Mouse (Mus musculus) liver, postnatal 0 days (tissue): ENCODE results near the gene Naa10.

Source experiments
- CTCF ChIP-seq: sonication (generic); IDR thresholded peaks from 2 replicates; pipeline ENCODE4 v1.5.1; 2016; ENCODE audit warnings: antibody characterized with exemption, low read depth
- EP300 ChIP-seq: IDR thresholded peaks from 2 replicates; pipeline ENCODE4 v1.6.1; 2016; ENCODE audit warnings: antibody characterized with exemption, low read depth, mild to moderate bottlenecking

DNA sequence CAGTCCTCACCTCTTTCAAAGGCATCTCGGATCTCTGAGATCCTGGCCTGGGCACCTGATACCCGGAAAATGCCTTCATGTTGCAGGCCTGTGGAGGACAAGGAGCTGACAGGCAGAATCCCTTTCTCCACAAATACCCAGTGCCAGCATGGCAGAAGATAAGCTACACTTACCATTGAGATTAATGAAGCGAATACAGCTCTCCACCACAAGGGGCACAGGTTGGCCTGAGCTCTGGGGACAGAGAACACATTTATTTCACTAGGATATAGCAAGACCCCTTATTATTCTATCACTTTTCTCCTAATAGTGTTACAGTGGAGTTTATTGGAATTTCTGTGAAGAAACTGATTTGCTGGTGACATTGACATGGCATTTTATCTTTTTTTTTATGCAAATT lies 23.8 kb downstream of the Naa10 start:
- TF ChIP-seq CTCF (peak; percentile 41), EP300 (no peak)
